Mouse (Mus musculus) heart, postnatal 36 days (tissue): ENCODE results near the gene 4930505A04Rik. TPM values are rescaled to one million over a fixed set of nuclear protein-coding genes. Genes with fewer than 3 reads are reported as not detected.
"Not testable (repeated sequence)": the region's sequence is repeated elsewhere in the genome, so short reads cannot be mapped to it uniquely, and the experiment has no call there.

Experiments used
- DNase-seq, 2 experiments: peaks; one replicate each; pipeline ENCODE4 v3.0.0; 2021 to 2022
- intact Hi-C: fragments of 180-260 bp; cut with DNase I; formaldehyde crosslinking; loops from one replicate; pipeline ENCODE4 v1.15.1; 2025
- total RNA-seq, 2 experiments: library from RNA; stranded (reverse); gene quantifications; 2 replicates each; pipeline ENCODE4 v1.2.3; 2021

Gene 4930505A04Rik
- total RNA-seq = not detected

DNA sequence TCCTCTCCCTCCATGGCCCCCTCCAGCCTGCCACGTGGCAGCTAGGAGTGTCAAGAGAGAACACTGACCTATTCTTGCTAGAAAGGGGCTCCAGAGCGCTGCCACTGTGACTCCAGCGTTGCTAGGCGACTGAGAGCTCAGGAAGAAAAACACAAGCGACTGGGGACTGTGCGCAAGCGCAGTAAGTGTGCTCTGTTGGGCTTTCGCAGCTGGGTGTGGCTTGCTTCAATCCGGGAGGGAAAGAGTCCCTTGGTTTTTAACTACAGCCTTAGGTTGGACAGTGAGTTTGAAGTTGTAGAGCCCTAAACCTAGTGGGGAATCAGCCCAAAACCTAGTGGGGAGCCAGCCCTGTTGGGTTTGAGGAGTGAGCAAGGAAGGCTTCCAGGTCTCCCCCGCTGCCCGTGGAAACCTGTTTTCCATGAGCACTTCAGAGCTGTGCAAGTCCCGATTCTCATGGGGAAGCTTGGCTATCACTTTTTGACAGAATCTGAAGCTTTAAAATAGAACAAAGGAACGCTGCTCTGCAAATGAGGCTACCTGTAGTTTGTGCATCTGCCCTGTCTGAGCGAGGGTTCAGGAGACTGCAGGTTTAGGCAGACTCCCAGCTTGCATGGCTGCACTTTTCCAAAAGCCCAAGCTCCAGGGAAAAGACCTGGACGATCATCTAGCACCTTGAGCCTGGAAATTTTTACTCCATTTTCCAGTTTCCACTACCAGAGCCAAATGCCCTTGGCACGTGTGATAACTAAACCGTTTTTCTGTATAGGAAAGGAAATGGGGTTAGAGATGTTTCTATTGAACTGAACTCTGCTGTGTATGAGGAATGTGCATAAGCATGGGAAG is at the start of gene 4930505A04Rik:
4930505A04Rik (minus strand) TSS at position 77 of the 843 bp plus-strand sequence.
- DNase-seq = peak; percentile 76 to 84
- intact Hi-C loops = loop anchor here (2.0 to 5.0 kb wide), 4 partner anchors 105 to 203 kb away; partner anchors contain the start of gene Sptbn1

DNA sequence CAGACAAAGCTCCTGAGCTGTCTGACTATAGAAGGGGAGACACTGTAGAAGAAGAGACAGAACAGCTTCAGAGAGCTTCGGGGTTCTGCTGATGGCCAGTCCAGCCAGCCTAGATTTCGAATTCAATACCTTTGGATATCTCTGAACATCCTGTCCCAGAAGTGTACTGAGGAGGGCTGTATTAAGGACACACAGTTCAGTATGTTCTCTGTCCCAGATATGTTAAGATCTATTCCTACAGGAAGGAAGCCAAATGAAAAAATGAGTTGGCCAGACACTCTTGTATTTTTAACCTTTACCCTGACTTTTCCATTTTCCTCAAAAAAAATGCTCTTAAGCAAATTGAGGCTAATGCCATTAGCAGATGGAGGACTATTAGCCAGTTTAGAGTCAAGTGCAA is 45.5 kb upstream of the 4930505A04Rik start:
- intact Hi-C loops = loop anchor here (5.0 to 10.0 kb wide), 4 partner anchors 130 to 252 kb away; partner anchors contain the start of genes Acyp2 and Sptbn1
- DNase-seq = peak; percentile 8 to 24

DNA sequence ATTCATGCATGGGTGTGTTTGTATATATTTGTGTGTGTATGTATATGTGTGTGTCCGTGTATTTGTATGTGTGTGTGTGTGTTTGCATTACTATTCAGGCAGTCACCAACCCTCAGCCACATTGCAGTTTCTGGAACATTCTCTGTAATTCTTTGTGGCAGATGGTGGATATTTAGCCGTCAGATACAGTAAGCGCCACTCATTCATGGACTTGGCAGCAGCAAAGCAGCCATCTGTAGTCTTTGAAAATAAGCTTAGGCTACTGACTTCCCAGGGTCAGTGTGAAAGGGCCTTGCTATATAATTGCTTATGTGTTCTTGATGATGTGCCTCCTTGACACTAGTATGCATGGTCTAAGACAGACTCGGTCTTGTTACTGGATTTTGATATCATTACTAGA is 36.6 kb upstream of the 4930505A04Rik start:
- intact Hi-C loops = no loop called here
- DNase-seq = no peak

DNA sequence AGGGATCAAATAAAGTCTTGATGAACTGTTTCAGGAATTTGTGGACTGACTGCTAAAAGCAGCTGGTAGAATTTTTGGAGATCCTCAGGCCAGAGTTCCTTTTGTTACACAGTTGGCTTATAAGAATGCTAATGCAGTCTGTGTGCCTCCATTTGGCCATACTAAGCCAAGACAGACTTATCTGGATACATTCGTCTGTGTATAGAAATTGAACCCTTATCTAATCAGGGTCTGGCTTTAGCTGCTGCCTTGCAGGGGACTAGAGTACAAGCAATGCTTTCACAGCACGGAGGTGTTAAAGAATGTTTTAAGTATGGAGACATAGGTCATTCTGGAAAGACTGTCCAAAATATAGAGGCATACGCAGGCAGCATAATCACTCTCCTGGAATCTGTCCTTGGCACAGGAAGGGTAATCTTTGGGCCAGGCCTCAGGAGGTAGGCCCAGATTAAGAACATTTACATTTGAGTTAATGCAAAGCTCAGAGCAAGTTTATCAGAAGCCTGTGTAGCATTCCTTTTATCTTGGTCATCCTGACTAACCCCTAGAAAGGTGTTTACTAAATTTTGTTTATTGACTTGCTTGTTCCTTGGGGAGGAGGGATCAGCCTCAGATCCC is 27.2 kb upstream of the 4930505A04Rik start:
- DNase-seq = no peak
- intact Hi-C loops = no loop called here

DNA sequence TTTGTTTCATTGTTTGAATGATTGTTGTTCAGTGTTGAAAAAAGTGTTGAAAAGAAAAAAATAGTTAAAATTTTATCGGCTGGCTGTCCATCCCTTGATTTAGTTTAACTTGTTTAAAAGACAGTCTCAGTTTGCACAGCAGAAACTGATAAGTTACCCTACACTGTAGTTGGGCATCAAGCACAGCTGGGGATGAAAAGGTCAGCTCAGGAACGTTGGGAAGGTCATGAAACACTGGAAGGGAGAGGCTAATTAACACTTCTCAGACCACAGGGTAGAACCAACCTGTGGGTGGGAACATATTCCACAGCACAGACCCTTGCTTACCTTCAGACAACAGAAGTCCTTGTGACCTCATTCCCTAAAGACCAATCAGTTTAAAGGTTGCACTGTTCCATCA is 25.5 kb upstream of the 4930505A04Rik start:
- DNase-seq = no peak
- intact Hi-C loops = no loop called here

DNA sequence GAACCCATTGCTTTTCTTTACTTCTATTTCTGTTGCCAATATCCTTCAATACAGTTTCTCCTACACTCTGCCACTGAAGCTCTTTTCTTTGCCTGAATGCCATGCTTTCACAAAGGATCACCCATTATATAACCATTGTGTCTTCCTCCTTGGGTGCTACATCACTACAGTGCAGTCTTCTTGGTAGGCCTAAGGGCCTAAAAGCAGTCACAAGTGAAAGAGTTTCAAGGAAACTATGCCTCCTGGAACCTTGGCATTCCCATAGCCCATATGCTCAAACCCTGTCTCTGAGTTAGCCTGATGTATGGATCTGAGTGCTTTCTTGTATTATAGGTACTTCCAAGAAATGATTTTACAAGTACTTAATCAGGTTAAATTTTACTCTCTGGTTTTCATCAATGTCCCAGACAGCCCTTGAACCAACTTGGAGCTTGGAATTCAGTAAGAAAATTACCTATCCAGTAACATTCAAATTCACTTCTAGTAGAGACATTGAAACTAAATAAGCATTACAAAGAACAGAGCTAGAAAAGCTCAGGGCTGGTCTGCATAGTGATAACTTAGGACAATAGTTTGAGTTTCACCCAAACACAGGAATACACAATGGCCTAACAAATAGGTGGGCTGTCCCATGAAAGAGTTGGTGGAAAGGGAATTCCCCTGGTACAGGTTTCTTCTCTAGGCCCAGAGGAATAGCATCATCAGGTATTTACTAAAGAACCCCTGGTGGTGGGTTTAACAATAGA is 20.1 kb upstream of the 4930505A04Rik start:
- intact Hi-C loops = no loop called here
- DNase-seq = no peak

DNA sequence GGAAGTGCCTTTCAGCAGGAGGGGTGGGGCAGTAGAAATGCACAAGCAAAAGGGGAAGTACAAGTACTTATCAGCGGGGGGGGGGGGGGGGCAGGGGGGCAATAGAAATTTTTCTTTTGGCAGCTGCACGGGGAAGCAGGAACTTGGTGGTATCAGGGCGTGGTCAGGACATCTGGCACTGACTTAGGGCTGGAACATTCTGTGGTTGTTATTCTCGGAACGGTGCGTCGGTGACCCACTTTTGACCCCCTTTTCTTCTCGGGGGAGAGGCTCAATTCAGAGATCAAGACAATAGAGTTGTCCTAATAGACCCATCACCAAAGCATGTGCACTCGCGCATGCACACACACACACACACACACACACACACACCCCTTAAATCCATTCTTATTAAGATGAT is 16.6 kb upstream of the 4930505A04Rik start:
- intact Hi-C loops = no loop called here

DNA sequence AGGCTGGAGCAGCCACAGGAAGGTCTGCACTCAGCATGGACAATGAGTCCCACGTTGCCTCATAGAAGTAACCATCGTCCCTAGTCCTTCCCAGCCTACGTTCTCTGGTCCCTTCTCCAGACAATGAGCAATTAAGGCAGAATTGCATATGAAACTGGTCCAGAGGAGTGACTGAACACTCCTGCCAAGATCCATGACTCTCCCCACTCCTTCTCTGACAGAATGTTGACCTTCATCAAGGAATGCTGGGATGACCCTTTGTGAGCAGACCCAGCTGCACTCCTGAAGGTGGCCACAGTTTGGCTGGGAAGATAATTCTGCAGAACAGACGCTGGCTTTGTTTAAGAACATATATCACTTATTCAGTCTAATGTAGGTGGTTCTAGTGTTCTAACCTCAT is 11.7 kb upstream of the 4930505A04Rik start:
- DNase-seq = no peak
- intact Hi-C loops = no loop called here

More for the DNA sequence above, 16.6 kb upstream of the 4930505A04Rik start:
- no peak for DNase-seq

DNA sequence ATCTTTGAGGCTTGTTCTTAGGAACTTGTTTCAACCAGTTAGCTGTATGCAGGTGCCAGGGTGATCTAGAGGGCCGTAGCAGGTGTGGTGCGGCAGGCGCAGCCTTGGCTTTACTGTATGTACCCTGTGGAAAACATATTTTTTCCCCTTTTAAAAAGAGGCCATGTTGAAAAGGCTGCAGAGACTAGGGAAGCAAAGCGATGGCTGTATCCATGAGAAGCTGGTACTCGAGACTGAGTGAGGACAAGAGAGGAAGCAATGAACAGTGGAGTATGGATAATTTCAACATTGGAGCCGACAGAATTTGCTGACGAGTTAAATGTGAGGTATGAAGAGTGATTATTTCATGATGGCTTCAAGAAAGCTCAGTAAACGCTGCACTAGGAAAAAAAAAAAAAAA is 440 bp downstream of the 4930505A04Rik start:
- DNase-seq = no peak
- intact Hi-C loops = loop anchor here (2.0 to 5.0 kb wide), 4 partner anchors 104 to 202 kb away; partner anchors contain the start of gene Sptbn1

DNA sequence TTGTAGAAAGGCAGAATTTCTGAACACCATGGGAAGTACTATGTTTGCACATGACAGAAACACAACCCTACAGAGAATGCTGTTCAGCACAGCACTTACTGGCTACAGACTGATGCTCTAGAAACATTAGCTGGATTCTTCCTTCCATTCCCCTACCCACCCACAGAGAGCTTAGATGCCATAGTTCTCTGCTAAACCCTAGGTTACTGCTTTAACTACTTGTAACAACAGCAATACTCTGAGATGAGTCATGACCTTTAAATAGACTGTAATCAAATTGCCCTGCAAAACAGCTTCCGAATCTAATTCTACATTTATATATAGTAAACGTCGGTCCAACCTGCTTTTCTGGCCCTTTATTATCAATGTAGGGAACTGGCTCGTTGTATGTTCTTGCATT is 17.3 kb downstream of the 4930505A04Rik start:
- no peak for DNase-seq
- intact Hi-C loops = no loop called here

DNA sequence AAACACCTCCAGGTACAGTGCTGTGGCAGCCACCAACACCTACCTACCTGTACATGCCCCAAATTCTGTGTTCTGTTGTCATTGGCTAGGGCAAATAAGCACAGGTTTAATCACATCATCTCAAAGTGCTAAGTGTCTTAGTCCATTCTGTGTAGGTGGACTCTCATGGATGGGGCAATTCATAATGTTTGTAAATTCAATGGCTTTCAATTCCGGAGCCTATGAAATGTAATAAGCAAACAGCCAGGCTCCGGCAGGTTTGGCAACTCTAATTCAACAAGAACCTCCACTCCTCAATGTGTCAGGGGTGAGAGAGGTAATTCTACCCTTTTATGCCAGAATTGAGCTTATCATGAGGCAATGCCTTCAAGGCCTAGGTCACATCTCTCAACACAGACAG is 23.5 kb downstream of the 4930505A04Rik start:
- intact Hi-C loops = no loop called here
- DNase-seq = no peak

DNA sequence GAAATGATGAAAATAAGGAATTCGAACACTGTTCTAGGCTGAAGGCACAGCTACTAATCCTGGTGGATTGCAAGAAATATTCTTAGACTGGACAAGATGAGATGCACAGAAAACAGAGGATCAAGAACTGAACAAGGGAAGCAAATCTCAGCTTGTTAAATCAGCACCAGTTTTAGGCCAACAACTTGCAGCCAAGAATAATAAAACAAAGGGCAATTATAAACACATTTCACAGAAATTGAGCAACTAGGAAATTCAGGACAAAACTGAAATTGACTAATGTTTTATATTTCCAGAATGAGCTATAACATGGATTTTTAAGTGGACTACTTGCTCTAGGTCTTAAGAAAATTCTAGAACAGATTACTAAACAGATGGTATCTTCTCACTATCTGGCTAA is 24.1 kb downstream of the 4930505A04Rik start:
- DNase-seq = no peak
- intact Hi-C loops = no loop called here

DNA sequence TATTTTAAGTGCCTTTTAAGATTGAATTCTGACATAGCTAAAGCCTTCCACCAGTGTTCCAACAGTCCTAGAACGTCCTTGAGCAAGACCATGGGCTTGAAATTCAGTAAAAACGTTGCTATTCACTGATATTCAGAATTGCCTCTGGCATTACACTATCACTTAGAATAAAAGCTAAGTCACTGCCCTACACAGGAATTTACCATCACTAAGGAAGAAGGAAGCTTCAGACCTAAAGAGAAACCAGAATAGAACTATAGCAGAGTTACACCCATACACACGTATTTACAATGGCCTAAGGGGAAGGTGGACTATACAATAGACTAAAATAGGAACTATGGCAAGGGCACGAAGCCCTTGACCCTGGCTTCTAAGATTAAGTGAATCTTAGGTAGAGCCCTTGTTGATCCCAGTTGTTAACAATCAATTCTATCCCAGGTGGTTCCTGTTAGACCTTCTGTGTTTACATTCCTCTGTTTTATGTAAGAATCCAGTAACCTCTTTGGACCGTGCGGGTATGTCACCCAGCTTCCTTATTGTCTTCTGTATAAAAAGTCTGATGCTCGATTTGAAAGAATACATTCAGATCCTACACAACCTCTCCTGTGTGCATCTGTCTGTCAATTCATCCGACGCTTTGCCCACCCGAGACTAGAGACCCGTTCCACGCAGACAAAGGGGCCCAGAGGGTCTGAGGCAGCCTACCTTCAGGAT is 27.3 kb downstream of the 4930505A04Rik start:
- DNase-seq, intact Hi-C loops: not testable (repeated sequence)

DNA sequence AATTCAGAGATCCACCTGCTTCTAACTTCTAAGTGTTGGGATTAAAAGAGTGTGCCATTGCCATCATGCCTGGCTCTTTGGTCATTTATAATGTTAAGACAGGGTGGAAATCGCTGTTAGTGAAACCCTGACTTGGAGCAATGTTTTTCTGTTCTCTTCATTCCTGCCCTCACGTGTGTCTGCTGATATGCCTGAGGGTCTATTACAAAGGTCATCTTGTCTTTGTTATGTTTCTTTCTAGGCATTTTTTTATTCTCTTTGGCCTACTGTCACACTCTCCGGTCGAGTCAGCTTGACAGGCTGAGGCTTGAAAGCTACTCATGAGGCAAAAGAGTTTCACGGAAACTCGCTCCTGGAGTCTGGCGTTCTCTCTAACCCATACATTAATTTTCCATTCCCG is 27.9 kb downstream of the 4930505A04Rik start:
- intact Hi-C loops = no loop called here
- DNase-seq = no peak

DNA sequence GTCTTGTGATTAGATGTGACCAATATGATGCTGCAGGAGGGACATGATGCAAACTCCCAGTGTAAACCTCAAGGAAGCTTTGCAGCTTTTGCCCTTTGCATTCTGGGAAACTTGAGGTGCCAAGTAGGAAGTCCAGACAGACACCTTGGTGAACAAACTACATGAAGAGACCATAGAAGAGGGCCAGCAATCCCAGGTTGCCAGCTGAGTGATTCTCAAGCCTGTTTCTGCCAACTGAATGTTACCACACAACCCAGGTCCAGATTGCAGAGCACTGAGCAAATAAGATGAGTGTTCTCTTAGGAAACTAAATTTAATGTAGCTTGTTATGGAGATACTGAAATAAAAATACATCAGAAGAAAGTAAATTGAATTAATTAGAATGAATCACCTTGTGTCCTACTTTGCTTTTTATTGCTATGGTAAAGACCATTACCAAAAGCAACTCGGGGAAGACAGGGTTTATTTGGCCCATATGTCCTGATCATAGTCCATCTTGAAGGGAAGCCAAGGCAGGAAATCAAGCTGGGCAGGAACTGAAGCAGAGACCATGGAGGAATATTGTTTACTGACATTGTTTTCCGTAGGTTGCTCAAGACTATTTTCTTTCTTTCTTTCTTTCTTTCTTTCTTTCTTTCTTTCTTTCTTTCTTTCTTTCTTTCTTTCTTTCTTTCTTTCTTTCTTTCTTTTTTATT is 38.2 kb downstream of the 4930505A04Rik start:
- intact Hi-C loops = no loop called here
- DNase-seq = no peak

DNA sequence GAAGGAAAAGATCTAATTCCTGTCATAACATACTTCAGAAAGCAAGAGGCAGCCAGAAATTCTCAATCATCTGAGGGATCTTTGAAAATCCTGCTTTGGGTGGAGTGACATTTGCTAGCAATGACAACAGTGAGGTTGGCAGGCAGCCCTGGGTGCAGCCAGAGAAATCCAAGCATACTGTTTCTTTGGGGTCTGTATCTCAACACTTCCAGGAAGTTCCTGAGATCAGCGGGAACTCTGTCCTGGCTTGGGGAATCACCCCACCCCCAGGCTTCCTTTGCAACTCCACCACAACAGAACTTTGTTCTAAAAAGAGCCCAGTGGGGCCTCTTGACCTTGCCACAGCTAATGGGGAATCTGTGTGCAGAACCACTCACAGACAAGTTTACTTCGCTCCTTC is 66.0 kb downstream of the 4930505A04Rik start:
- DNase-seq = peak; percentile 70 to 72
- intact Hi-C loops = loop anchor here (2.0 kb wide), 2 partner anchors 37 to 113 kb away; no protein-coding TSS in a partner anchor

DNA sequence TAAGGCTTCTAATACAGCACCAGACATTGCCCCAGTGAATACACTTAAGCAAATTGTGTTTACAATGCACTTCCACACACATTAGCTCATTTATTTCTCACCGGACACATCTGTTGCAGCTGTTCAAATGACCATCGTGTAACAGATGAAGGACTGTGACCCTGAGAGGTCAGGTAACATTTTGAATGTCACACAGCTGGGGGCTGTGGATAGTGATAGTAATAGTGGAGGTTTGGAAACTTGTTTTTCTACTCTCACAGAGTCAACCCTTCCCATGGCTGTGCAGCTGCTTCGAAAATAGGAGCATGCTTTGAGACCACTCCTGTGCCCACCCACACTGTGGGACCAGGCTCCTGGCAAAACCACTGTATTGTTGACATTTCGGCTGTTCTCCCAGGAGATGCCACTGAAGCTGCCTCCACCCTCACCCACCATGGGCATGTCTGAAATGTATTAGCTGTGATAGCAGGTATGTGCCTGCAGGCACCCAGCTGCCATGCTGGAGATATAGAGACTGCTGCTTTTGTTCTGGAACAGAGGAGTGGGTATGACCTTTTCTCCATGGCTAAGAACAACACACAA is 66.9 kb downstream of the 4930505A04Rik start:
- intact Hi-C loops = loop anchor here (2.0 kb wide), 2 partner anchors 36 to 114 kb away; no protein-coding TSS in a partner anchor

DNA sequence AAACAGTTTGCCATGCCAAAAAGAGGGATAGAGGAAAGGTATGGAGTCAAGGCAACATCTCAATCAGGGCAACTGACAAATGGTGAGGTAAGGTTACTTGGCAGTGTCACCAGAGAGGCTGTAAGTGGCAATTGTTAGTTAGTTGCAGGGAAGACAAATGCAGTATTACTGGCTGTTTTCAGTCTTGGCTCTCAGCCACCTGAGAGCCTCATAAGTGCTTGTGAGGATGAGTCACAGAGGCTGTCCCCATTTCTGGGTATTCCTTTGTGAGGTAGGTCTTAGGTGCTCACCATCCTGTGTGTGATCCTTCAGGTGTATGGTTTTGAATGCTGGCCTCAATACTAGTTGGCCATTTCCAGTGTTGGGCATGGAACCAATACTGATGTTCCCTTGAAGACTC is 77.3 kb downstream of the 4930505A04Rik start:
- intact Hi-C loops = no loop called here
- DNase-seq = no peak

More for the DNA sequence above, 66.9 kb downstream of the 4930505A04Rik start:
- DNase-seq = peak in 1 of 2 experiments; percentile 18

DNA sequence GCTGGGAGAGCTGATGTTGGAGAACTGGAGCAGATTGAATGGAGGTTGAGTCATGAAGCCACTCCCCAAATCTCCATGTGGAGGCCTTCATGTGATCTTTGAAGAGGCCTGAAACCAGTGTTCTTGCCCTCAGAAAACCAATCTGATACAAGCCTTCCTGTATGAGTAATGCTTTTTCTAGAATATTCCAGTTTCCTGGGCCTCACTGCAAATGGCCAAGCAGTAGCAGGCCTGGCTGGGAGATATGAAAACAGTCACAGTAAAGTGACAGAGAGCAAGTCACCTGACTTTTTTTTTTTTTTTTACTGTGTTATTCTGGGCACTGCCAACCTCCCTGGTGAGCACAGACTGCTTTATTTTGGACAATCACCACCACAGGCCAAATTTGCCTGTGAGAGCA is 88.6 kb downstream of the 4930505A04Rik start:
- DNase-seq = no peak

More for the DNA sequence above, 88.6 kb downstream of the 4930505A04Rik start:
- intact Hi-C loops = no loop called here
